Mouse (Mus musculus): ENCODE data around the gene Ccdc32. TPM values are rescaled to one million over a fixed set of nuclear protein-coding genes. Genes with fewer than 3 reads are reported as not detected.
A peak's percentile ranks its signal among the peaks of the same experiment; 100 is the strongest.

Gene Ccdc32
- polyA plus RNA-seq (2016; fragmentation: Nextera tagmentation; extraction: Ambion mirVana), result 27.3 and 27.6 TPM in 2 replicates

DNA sequence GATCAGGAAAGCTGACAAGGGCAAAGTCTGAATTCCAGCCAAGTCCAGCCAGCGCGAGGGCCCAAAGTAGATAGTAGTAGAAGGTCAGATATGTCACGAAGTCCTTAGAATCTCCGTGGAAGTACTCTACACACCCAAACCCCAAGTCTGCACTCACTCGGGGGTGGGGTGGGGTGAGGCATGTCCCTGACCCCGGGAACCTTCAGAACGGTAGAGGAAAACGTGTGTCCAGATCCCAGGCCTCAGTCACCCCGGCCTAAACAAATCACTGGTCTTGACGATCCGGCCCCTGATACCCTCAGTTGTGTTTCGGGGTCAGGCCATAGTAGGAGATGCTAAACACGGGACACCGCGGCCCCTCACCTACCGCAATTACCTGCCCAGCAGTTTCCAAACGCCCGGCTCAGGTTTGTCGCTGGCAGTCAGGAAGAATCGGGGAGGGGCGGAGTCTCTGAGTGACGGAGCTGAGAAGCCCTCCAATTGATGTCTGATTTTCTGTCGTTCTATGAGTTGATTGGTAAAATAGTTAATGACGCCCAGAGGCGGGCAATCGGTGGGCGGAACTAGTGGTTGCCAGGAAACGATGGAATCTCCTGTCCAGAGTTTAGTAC, at the start of gene Ccdc32:
Ccdc32 (minus strand) TSS at position 453 of the 611 bp plus-strand sequence.
- Histone ChIP-seq H3K36me3 (0 out of 2 replicates have a peak, but pooled peaks cover 6% of the 10 kb centered on the region), H3K4me3 (peak within 1 kb of the TSS; percentile 62), H3K27ac (no peak within 1 kb of the TSS), H3K27me3 (no peaks in the 10 kb centered on the region), H3K9ac (peak within 1 kb of the TSS; percentile 77), H3K9me3 (replicated peaks) (no peaks in the 10 kb centered on the region), H3K4me2 (replicated peaks) (peak within 1 kb of the TSS; percentile 87), H3K4me1 (peaks cover 8% of the 10 kb centered on the region)
- ATAC-seq (ENCODE audit: low FRiP score), result peak; percentile 96
- WGBS, result 1% methylated on average over 28 of the region's 28 CpGs

GRCm38 (mm10) chr2:119072397-119072796, 43.2 kb upstream of the Ccdc32 start:
- no peak for ATAC-seq (ENCODE audit: low FRiP score)
- no peak overlapping the region for H3K4me2 ChIP-seq (replicated peaks)
- 0 out of 2 replicates have a peak, but pooled peaks cover 5% of the 10 kb centered on the region for H3K36me3 ChIP-seq
- no peaks in the 10 kb centered on the region for H3K4me1 ChIP-seq
- no peaks in the 10 kb centered on the region for H3K9me3 ChIP-seq (replicated peaks)
- no peaks in the 10 kb centered on the region for H3K27me3 ChIP-seq
- no peak overlapping the region for H3K27ac ChIP-seq
- H3K9ac ChIP-seq, result no peak overlapping the region
- WGBS, result 90% methylated on average over 4 of the region's 4 CpGs
- no peak overlapping the region for H3K4me3 ChIP-seq

GRCm38 (mm10) chr2:119060139-119060538, 30.9 kb upstream of the Ccdc32 start:
- WGBS, result 96% methylated on average over 2 of the region's 2 CpGs
- H3K4me3 ChIP-seq, result no peak overlapping the region
- H3K9me3 ChIP-seq (replicated peaks), result no peaks in the 10 kb centered on the region
- H3K27me3 ChIP-seq, result no peaks in the 10 kb centered on the region
- no peak overlapping the region for H3K9ac ChIP-seq
- no peaks in the 10 kb centered on the region for H3K4me1 ChIP-seq
- ATAC-seq (ENCODE audit: low FRiP score), result no peak
- no peaks in the 10 kb centered on the region; the same call in 1 of the 2 replicates for H3K36me3 ChIP-seq
- no peak overlapping the region for H3K27ac ChIP-seq
- H3K4me2 ChIP-seq (replicated peaks), result no peak overlapping the region

- Histone ChIP-seq H3K27me3 (no peaks in the 10 kb centered on the region), H3K27ac (no peak overlapping the region), H3K9ac (no peak overlapping the region), H3K4me3 (no peak overlapping the region), H3K36me3 (no peaks in the 10 kb centered on the region), H3K4me2 (replicated peaks) (no peak overlapping the region), H3K9me3 (replicated peaks) (no peaks in the 10 kb centered on the region), H3K4me1 (peaks cover 9% of the 10 kb centered on the region)
- no peak for ATAC-seq (ENCODE audit: low FRiP score)
- 96% methylated on average over 4 of the region's 4 CpGs for WGBS
Observed at GRCm38 (mm10) chr2:119050132-119050650, 21.0 kb upstream of the Ccdc32 start.

- ATAC-seq (ENCODE audit: low FRiP score), result no peak
- Histone ChIP-seq H3K4me3 (peak overlapping the region; percentile 79), H3K9ac (peak overlapping the region; percentile 59), H3K9me3 (replicated peaks) (no peaks in the 10 kb centered on the region), H3K4me2 (replicated peaks) (peak overlapping the region; percentile 65), H3K27ac (no peak overlapping the region), H3K36me3 (no peaks in the 10 kb centered on the region), H3K27me3 (no peaks in the 10 kb centered on the region), H3K4me1 (peaks cover 9% of the 10 kb centered on the region)
- WGBS, result 27% methylated on average over 4 of the region's 4 CpGs
Observed at GRCm38 (mm10) chr2:119047849-119048248, 18.7 kb upstream of the Ccdc32 start.

DNA sequence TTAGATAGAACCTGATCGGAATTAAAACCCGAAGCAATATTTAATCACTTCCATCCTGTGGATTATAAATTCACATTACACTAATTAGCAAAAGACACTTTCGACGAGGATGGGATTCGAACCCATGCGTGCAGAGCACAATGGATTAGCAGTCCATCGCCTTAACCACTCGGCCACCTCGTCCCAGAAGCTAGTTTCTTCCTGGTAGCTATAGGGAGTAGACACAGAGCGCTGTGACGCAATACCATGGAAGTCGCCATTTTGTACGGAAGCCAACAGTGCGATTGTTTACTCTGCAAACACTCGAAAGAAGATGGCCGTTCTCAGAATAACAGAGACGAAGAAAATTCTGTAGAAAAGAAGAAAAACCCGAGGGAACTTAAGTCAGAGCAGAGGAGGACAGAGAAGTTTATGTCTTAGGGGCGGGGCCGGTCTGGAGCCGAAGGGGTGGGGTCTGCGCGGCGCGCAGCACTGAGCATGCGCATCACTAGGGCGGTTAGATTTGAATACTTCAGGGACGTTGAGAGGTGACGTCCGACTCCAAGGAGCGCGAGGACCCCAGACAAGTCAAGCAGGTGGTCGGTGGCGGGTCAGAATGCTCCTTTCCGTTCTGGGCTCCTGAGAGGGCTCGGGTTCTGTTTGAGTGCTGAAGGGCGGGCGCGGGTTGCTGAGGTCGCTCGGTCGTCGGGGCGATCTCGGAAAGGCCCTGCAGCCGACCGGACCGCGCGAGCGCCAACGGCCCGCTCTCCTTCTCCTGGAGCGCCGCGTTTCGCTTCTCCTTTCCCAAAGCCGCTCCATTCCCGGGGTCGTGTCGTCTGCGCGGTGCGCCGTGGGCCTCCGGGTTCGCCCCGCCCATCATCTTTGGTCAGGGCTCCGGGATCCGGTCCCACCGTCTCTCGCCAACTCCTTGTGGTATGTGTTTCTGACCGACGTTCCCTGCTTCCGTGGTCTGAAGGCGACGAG, 17.7 kb upstream of the Ccdc32 start, which contains the start of gene Knl1:
Knl1 (plus strand) TSS at position 471 of the 963 bp plus-strand sequence.
- peak; percentile 97 for ATAC-seq (ENCODE audit: low FRiP score)
- peak within 1 kb of the TSS; percentile 71 for H3K27ac ChIP-seq
- peak within 1 kb of the TSS; percentile 79 for H3K4me3 ChIP-seq
- peaks cover 5% of the 10 kb centered on the region; the same call in 1 of the 2 replicates for H3K36me3 ChIP-seq
- H3K27me3 ChIP-seq, result no peaks in the 10 kb centered on the region
- under 1% methylated on average over 77 of the region's 77 CpGs for WGBS
- no peaks in the 10 kb centered on the region for H3K9me3 ChIP-seq (replicated peaks)
- H3K4me1 ChIP-seq, result peaks cover 9% of the 10 kb centered on the region
- H3K4me2 ChIP-seq (replicated peaks), result peak within 1 kb of the TSS; percentile 65
- peak within 1 kb of the TSS; percentile 59 for H3K9ac ChIP-seq

DNA sequence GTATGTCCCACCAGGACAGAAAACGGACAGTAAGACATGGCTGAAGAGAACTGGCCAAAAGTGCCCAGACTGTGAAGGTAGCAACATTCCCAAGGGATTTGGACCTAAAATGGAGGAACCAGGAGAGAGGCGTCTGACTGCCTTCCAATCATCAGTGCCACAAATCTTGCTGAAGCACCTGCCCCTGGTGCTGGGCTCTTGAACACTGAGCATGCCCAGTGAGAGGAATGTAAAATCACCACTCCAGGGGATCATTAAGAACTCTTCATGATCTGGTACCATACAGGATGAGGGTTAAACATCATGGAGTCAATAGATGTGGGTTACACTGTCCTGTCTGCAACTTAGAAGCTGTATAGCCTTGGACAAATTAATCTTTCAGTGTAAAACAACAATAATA, 16.0 kb upstream of the Ccdc32 start:
- H3K9ac ChIP-seq, result no peak overlapping the region
- H3K27me3 ChIP-seq, result no peaks in the 10 kb centered on the region
- no peak overlapping the region for H3K4me2 ChIP-seq (replicated peaks)
- peaks cover 9% of the 10 kb centered on the region for H3K4me1 ChIP-seq
- 73% methylated on average over 2 of the region's 2 CpGs for WGBS
- ATAC-seq (ENCODE audit: low FRiP score), result no peak
- H3K4me3 ChIP-seq, result no peak overlapping the region
- no peak overlapping the region for H3K27ac ChIP-seq
- H3K9me3 ChIP-seq (replicated peaks), result no peaks in the 10 kb centered on the region
- H3K36me3 ChIP-seq, result peaks cover 5% of the 10 kb centered on the region; the same call in 1 of the 2 replicates

GRCm38 (mm10) chr2:119040882-119041281, 11.7 kb upstream of the Ccdc32 start:
- Histone ChIP-seq H3K27me3 (no peaks in the 10 kb centered on the region), H3K9me3 (replicated peaks) (no peaks in the 10 kb centered on the region), H3K9ac (no peak overlapping the region), H3K4me1 (peaks cover 4% of the 10 kb centered on the region; the same call in 1 of the 2 replicates), H3K4me3 (no peak overlapping the region), H3K4me2 (replicated peaks) (no peak overlapping the region), H3K36me3 (peaks cover 35% of the 10 kb centered on the region), H3K27ac (no peak overlapping the region)
- 58% methylated on average over 4 of the region's 4 CpGs for whole genome bisulfite sequencing
- no peak for ATAC-seq (ENCODE audit: low FRiP score)

GRCm38 (mm10) chr2:119035397-119035745, 6.2 kb upstream of the Ccdc32 start:
- Histone ChIP-seq H3K36me3 (peaks cover 31% of the 10 kb centered on the region), H3K4me1 (peaks cover 11% of the 10 kb centered on the region), H3K4me3 (peak overlapping the region; percentile 91), H3K4me2 (replicated peaks) (peak overlapping the region; percentile 73), H3K9ac (peak overlapping the region; percentile 90), H3K9me3 (replicated peaks) (no peaks in the 10 kb centered on the region), H3K27me3 (no peaks in the 10 kb centered on the region), H3K27ac (peak overlapping the region; percentile 94)
- no peak for ATAC-seq (ENCODE audit: low FRiP score)
- WGBS, result 12% methylated on average over 7 of the region's 7 CpGs

GRCm38 (mm10) chr2:119034656-119035396, 5.6 kb upstream of the Ccdc32 start, which contains the start of gene Rpusd2:
TSS of gene Rpusd2 (plus strand) at chr2:119034790.
- peak within 1 kb of the TSS; percentile 94 for H3K27ac ChIP-seq
- H3K4me1 ChIP-seq, result peaks cover 11% of the 10 kb centered on the region
- ATAC-seq (ENCODE audit: low FRiP score), result peak; percentile 98
- H3K9ac ChIP-seq, result peak within 1 kb of the TSS; percentile 90
- H3K36me3 ChIP-seq, result peaks cover 28% of the 10 kb centered on the region
- no peaks in the 10 kb centered on the region for H3K9me3 ChIP-seq (replicated peaks)
- peak within 1 kb of the TSS; percentile 91 for H3K4me3 ChIP-seq
- under 1% methylated on average over 49 of the region's 49 CpGs for WGBS
- peak within 1 kb of the TSS; percentile 73 for H3K4me2 ChIP-seq (replicated peaks)
- H3K27me3 ChIP-seq, result no peaks in the 10 kb centered on the region

DNA sequence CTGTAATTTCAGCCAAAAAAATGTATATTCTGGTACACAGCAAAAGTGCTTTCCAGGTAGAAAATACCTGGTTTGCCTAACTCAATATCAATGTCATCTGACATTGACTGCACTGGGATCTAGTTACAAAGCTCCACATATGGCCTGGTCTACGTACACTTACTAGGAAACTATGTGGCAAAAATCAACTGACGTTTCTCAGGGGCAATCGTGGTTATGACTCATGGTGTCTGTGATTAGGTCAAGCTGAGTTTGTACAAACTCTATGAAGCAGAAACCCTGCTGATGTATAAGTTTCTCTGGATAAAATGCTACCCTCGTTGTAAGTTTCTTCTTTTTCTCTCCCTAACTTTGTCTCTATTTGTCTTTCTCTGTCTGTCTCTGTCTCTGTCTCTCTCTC, 3.0 kb upstream of the Ccdc32 start:
- H3K36me3 ChIP-seq, result peaks cover 7% of the 10 kb centered on the region; the same call in 1 of the 2 replicates
- H3K27me3 ChIP-seq, result no peaks in the 10 kb centered on the region
- WGBS, result 74% methylated on average over 4 of the region's 4 CpGs
- no peak overlapping the region for H3K4me2 ChIP-seq (replicated peaks)
- no peak overlapping the region for H3K9ac ChIP-seq
- H3K9me3 ChIP-seq (replicated peaks), result no peaks in the 10 kb centered on the region
- ATAC-seq (ENCODE audit: low FRiP score), result no peak
- no peak overlapping the region for H3K4me3 ChIP-seq
- no peak overlapping the region for H3K27ac ChIP-seq
- H3K4me1 ChIP-seq, result peaks cover 18% of the 10 kb centered on the region

All from hindbrain, embryonic 12.5 days (tissue).